ENCODE assay signal across 28 mouse cellular contexts in genomic region chr8:106469485-106469884, GRCm38 (mm10). TPM values are rescaled to one million over a fixed set of nuclear protein-coding genes. Genes with fewer than 3 reads are reported as not detected.
DNase-seq lines count a peak whose midpoint lies in the region; ATAC-seq and TF ChIP-seq lines count a peak whose summit lies in the region.
"Had no signal": no experiment of that assay in that cellular context is flagged by ENCODE, and none has a peak within 500 bp of the region (broad histone marks: within the 10 kb centered on the region; RNA-seq: fewer than 3 reads in every experiment).

No protein-coding gene starts in this region.

- H3K27me3 ChIP-seq in liver, embryonic 11.5 days (replicated peaks; ENCODE audit: control insufficient read depth, insufficient read depth, low read length) = no peaks in the 10 kb centered on the region
- H3K27me3 ChIP-seq in stomach, postnatal 0 days (ENCODE audit: control insufficient read depth, insufficient read depth, low read length) = no peaks in the 10 kb centered on the region
- H3K27me3 ChIP-seq: forebrain, embryonic 12.5 days; hindbrain, embryonic 15.5 days; neural tube, embryonic 15.5 days had no signal

- H3K27ac ChIP-seq in liver, embryonic 11.5 days (ENCODE audit: low read depth, low read length) = no peak overlapping the region
- no peak overlapping the region for H3K27ac ChIP-seq in stomach, postnatal 0 days (replicated peaks)
- no peak overlapping the region for H3K27ac ChIP-seq in left cerebral cortex, adult 2 months
- H3K27ac ChIP-seq: forebrain, embryonic 12.5 days; hindbrain, embryonic 15.5 days; neural tube, embryonic 15.5 days had no signal

- intact Hi-C loops in left cerebral cortex, adult 2 months (cut with DNase I) = no loop called here

- H3K4me1 ChIP-seq in liver, embryonic 11.5 days (replicated peaks; ENCODE audit: control insufficient read depth, insufficient read depth, low read length) = no peaks in the 10 kb centered on the region
- no peaks in the 10 kb centered on the region for H3K4me1 ChIP-seq in stomach, postnatal 0 days (replicated peaks; ENCODE audit: control insufficient read depth, insufficient read depth)
- H3K4me1 ChIP-seq: forebrain, embryonic 12.5 days; hindbrain, embryonic 15.5 days; neural tube, embryonic 15.5 days had no signal

- no peak for ATAC-seq in liver, embryonic 11.5 days (replicated peaks; ENCODE audit: low FRiP score)
- ATAC-seq in stomach, postnatal 0 days (ENCODE audit: low FRiP score, low TSS enrichment) = 0 out of 2 replicates have a peak, but pooled peaks have one; percentile 21
- ATAC-seq: midbrain, embryonic 16.5 days had no signal

- no peak overlapping the region for H3K4me3 ChIP-seq in liver, embryonic 11.5 days (ENCODE audit: low read depth, low read length)
- H3K4me3 ChIP-seq in stomach, postnatal 0 days (ENCODE audit: low read depth, low read length) = no peak overlapping the region
- no peak overlapping the region for H3K4me3 ChIP-seq in left cerebral cortex, adult 2 months
- H3K4me3 ChIP-seq: forebrain, embryonic 12.5 days; hindbrain, embryonic 15.5 days; neural tube, embryonic 15.5 days had no signal

- no peak overlapping the region for H3K4me2 ChIP-seq in liver, embryonic 11.5 days
- H3K4me2 ChIP-seq in stomach, postnatal 0 days (replicated peaks; ENCODE audit: low read depth) = no peak overlapping the region
- H3K4me2 ChIP-seq: forebrain, embryonic 12.5 days; hindbrain, embryonic 15.5 days; neural tube, embryonic 15.5 days had no signal

- no peak for TF ChIP-seq EP300 in stomach, postnatal 0 days (optimal IDR thresholded peaks at IDR 0.05)

- peak; percentile 17 for DNase-seq in liver, embryonic 11.5 days (ENCODE audit: low spot score)
- DNase-seq in liver = no peak
- peak; percentile 19 for DNase-seq in embryo, embryonic 11.5 days (ENCODE audit: low read depth, low spot score)
- peak; percentile 26 for DNase-seq in hindlimb bud, embryonic 11.5 days (ENCODE audit: extremely low spot score, low read depth, low spot score)
- no peak for DNase-seq in stomach, postnatal 0 days (ENCODE audit: low spot score)
- DNase-seq in frontal cortex, postnatal 36 days (ENCODE audit: low spot score in 2 of 2) = no peak
- no peak for DNase-seq in left cerebral cortex, adult 2 months (ENCODE audit: extremely low spot score in 1 of 2, low spot score in 2 of 2)
- DNase-seq: adrenal gland, postnatal 25 days; B cell, adult 2 months; cerebellum, adult 18-20 months; cerebellum, postnatal 36 days; heart, postnatal 36 days; kidney, adult 18-20 months; kidney, postnatal 10 days; lung, adult 18-20 months; lung, postnatal 14 days; thymus, adult 18-20 months had no signal

- WGBS in liver, embryonic 11.5 days = 49% methylated on average over 7 of the region's 7 CpGs
- WGBS in stomach, postnatal 0 days = 48% methylated on average over 7 of the region's 7 CpGs

- H3K36me3 ChIP-seq in liver, embryonic 11.5 days (ENCODE audit: control insufficient read depth, insufficient read depth, low read length) = no peaks in the 10 kb centered on the region
- H3K36me3 ChIP-seq in stomach, postnatal 0 days (ENCODE audit: control insufficient read depth, insufficient read depth, low read length) = no peaks in the 10 kb centered on the region
- H3K36me3 ChIP-seq: forebrain, embryonic 12.5 days; hindbrain, embryonic 15.5 days; neural tube, embryonic 15.5 days had no signal

- H3K9ac ChIP-seq in liver, embryonic 11.5 days (ENCODE audit: low read depth, low read length) = no peak overlapping the region
- no peak overlapping the region for H3K9ac ChIP-seq in stomach, postnatal 0 days (ENCODE audit: low read length)
- H3K9ac ChIP-seq: forebrain, embryonic 12.5 days; hindbrain, embryonic 15.5 days; neural tube, embryonic 15.5 days had no signal

- no peaks in the 10 kb centered on the region for H3K9me3 ChIP-seq in liver, embryonic 11.5 days (ENCODE audit: control insufficient read depth, low read length)
- H3K9me3 ChIP-seq in stomach, postnatal 0 days (ENCODE audit: control insufficient read depth, low read length) = no peaks in the 10 kb centered on the region
- H3K9me3 ChIP-seq: forebrain, embryonic 12.5 days; hindbrain, embryonic 15.5 days; neural tube, embryonic 15.5 days had no signal

- no peak for TF ChIP-seq CTCF in stomach, postnatal 0 days (IDR thresholded peaks at IDR 0.05; ENCODE audit: low read depth)
- no peak for TF ChIP-seq CTCF in left cerebral cortex, adult 2 months (IDR thresholded peaks at IDR 0.05)

RNA-seq across cellular contexts. Expression of gene 6030452D12Rik, which starts 30.8 kb away (rescaled TPM):
- polyA plus RNA-seq in liver, embryonic 11.5 days (2014; fragmentation: Nextera tagmentation; extraction: Ambion mirVana) = not detected in 2 replicates
- polyA plus RNA-seq in stomach, postnatal 0 days (2015; fragmentation: Nextera tagmentation; extraction: Ambion mirVana) = not detected in 2 replicates
- not detected for total RNA-seq in left cerebral cortex, adult 2 months (2021)
- total RNA-seq: adrenal gland, postnatal 25 days; gastrocnemius, adult 18-20 months; granulocyte monocyte progenitor cell, adult 5-6 weeks; heart, postnatal 36 days; left cerebral cortex, adult 8-10 months; liver, adult 2 months; megakaryocyte, adult 5-6 weeks had no signal
- polyA plus RNA-seq: forebrain, embryonic 12.5 days; heart, embryonic 14.5 days; hindbrain, embryonic 15.5 days; liver, adult 2 months; midbrain, embryonic 16.5 days; neural tube, embryonic 15.5 days; urinary bladder, adult 2 months had no signal

RNA-seq across cellular contexts. Expression of gene Cdh3, which starts 41.2 kb away (rescaled TPM):
- polyA plus RNA-seq in liver, embryonic 11.5 days (2014; fragmentation: Nextera tagmentation; extraction: Ambion mirVana) = 12.5 and 13.2 TPM in 2 replicates
- 8.0 and 8.1 TPM in 2 replicates for polyA plus RNA-seq in stomach, postnatal 0 days (2015; fragmentation: Nextera tagmentation; extraction: Ambion mirVana)
- under 1 TPM; 0.33 to 0.45 TPM for total RNA-seq in left cerebral cortex, adult 2 months (2021)
- total RNA-seq: gastrocnemius, adult 18-20 months; granulocyte monocyte progenitor cell, adult 5-6 weeks; megakaryocyte, adult 5-6 weeks had no signal

RNA-seq across cellular contexts. Expression of gene Zfp90, which starts 54.4 kb away (rescaled TPM):
- polyA plus RNA-seq in liver, embryonic 11.5 days (2014; fragmentation: Nextera tagmentation; extraction: Ambion mirVana) = 7.9 and 9.2 TPM in 2 replicates
- polyA plus RNA-seq in stomach, postnatal 0 days (2015; fragmentation: Nextera tagmentation; extraction: Ambion mirVana) = 8.6 and 8.8 TPM in 2 replicates
- total RNA-seq in left cerebral cortex, adult 2 months (2021) = 10 to 100 TPM; 11.1 to 11.8 TPM

Comparison
In these comparisons a context has a peak if more than half of its experiments do, and no peak if none do; other contexts are left out.
1. DNase-seq: peak in liver, embryonic 11.5 days (single experiment), embryo, embryonic 11.5 days (single experiment) and hindlimb bud, embryonic 11.5 days (single experiment); none in liver (single experiment), stomach, postnatal 0 days (single experiment), frontal cortex, postnatal 36 days (0 of 2) and left cerebral cortex, adult 2 months (0 of 2).